Mouse (Mus musculus): ENCODE data around the gene Ikzf1. TPM values are rescaled to one million over a fixed set of nuclear protein-coding genes. Genes with fewer than 3 reads are reported as not detected.
A peak's percentile ranks its signal among the peaks of the same experiment; 100 is the strongest.

Gene Ikzf1
- total and polyA plus RNA-seq, 2 experiments, result 1.2 to 3.3 TPM

- no peaks in the 10 kb centered on the region for H3K36me3 ChIP-seq (ENCODE audit: control insufficient read depth, insufficient read depth, low read length)
- no peak for DNase-seq (ENCODE audit: extremely low read depth, low read depth, low spot score)
- WGBS, result 83% methylated on average over 1 of the region's 1 CpGs
Measured at GRCm38 (mm10) chr11:11765414-11765813, 80.6 kb downstream of the Ikzf1 start.

GRCm38 (mm10) chr11:11766105-11766504 is 81.3 kb downstream of the Ikzf1 start:
- no peak overlapping the region for H3K4me3 ChIP-seq (ENCODE audit: insufficient read depth, low read depth, low read length)
- H3K79me2 ChIP-seq (ENCODE audit: control insufficient read depth, insufficient read depth, low read length), result no peaks in the 10 kb centered on the region
- no peak overlapping the region for H3K9ac ChIP-seq (ENCODE audit: low read depth, low read length)
- H3K27me3 ChIP-seq (ENCODE audit: control insufficient read depth, insufficient read depth, low read length), result no peaks in the 10 kb centered on the region
- no peaks in the 10 kb centered on the region; the same call in 1 of the 2 replicates for H3K4me1 ChIP-seq (ENCODE audit: control insufficient read depth, insufficient read depth, low read length)
- H3K36me3 ChIP-seq (ENCODE audit: control insufficient read depth, insufficient read depth, low read length), result no peaks in the 10 kb centered on the region
- TF ChIP-seq POLR2A (IDR thresholded peaks at IDR 0.05; ENCODE audit: extremely low read depth, insufficient read depth, low read length) (no peak), CTCF (IDR thresholded peaks at IDR 0.05; ENCODE audit: low read depth, low read length) (no peak)
- 81% methylated on average over 1 of the region's 1 CpGs for WGBS
- DNase-seq (ENCODE audit: extremely low read depth, low read depth, low spot score), result peak; percentile 6
- no peak overlapping the region for H3K27ac ChIP-seq (replicated peaks; ENCODE audit: insufficient read depth, low read depth, low read length)

More at GRCm38 (mm10) chr11:11765414-11765813, 80.6 kb downstream of the Ikzf1 start:
- Histone ChIP-seq H3K4me1 (ENCODE audit: control insufficient read depth, insufficient read depth, low read length) (no peaks in the 10 kb centered on the region; the same call in 1 of the 2 replicates), H3K9ac (ENCODE audit: low read depth, low read length) (no peak overlapping the region), H3K27ac (replicated peaks; ENCODE audit: insufficient read depth, low read depth, low read length) (no peak overlapping the region), H3K4me3 (ENCODE audit: insufficient read depth, low read depth, low read length) (no peak overlapping the region), H3K27me3 (ENCODE audit: control insufficient read depth, insufficient read depth, low read length) (no peaks in the 10 kb centered on the region), H3K79me2 (ENCODE audit: control insufficient read depth, insufficient read depth, low read length) (no peaks in the 10 kb centered on the region)
- TF ChIP-seq POLR2A (IDR thresholded peaks at IDR 0.05; ENCODE audit: extremely low read depth, insufficient read depth, low read length) (no peak), CTCF (IDR thresholded peaks at IDR 0.05; ENCODE audit: low read depth, low read length) (no peak)

- no peak for DNase-seq (ENCODE audit: extremely low read depth, low read depth, low spot score)
- Histone ChIP-seq H3K36me3 (ENCODE audit: control insufficient read depth, insufficient read depth, low read length) (no peaks in the 10 kb centered on the region), H3K4me3 (ENCODE audit: insufficient read depth, low read depth, low read length) (no peak overlapping the region), H3K27me3 (ENCODE audit: control insufficient read depth, insufficient read depth, low read length) (no peaks in the 10 kb centered on the region), H3K79me2 (ENCODE audit: control insufficient read depth, insufficient read depth, low read length) (no peaks in the 10 kb centered on the region), H3K9ac (ENCODE audit: low read depth, low read length) (no peak overlapping the region), H3K27ac (replicated peaks; ENCODE audit: insufficient read depth, low read depth, low read length) (no peak overlapping the region), H3K4me1 (ENCODE audit: control insufficient read depth, insufficient read depth, low read length) (no peaks in the 10 kb centered on the region; the same call in 1 of the 2 replicates)
- TF ChIP-seq CTCF (IDR thresholded peaks at IDR 0.05; ENCODE audit: low read depth, low read length) (no peak), POLR2A (IDR thresholded peaks at IDR 0.05; ENCODE audit: extremely low read depth, insufficient read depth, low read length) (no peak)
Measured at GRCm38 (mm10) chr11:11766736-11767135, 81.9 kb downstream of the Ikzf1 start.

- no peak overlapping the region for H3K27ac ChIP-seq (replicated peaks; ENCODE audit: insufficient read depth, low read depth, low read length)
- H3K9ac ChIP-seq (ENCODE audit: low read depth, low read length), result no peak overlapping the region
- H3K4me1 ChIP-seq (ENCODE audit: control insufficient read depth, insufficient read depth, low read length), result no peaks in the 10 kb centered on the region; the same call in 1 of the 2 replicates
- no peaks in the 10 kb centered on the region for H3K36me3 ChIP-seq (ENCODE audit: control insufficient read depth, insufficient read depth, low read length)
- DNase-seq (ENCODE audit: extremely low read depth, low read depth, low spot score), result no peak
- no peak overlapping the region for H3K4me3 ChIP-seq (ENCODE audit: insufficient read depth, low read depth, low read length)
- H3K27me3 ChIP-seq (ENCODE audit: control insufficient read depth, insufficient read depth, low read length), result no peaks in the 10 kb centered on the region
- 76% methylated on average over 2 of the region's 2 CpGs for WGBS
- no peaks in the 10 kb centered on the region for H3K79me2 ChIP-seq (ENCODE audit: control insufficient read depth, insufficient read depth, low read length)
- no peak for TF ChIP-seq POLR2A (IDR thresholded peaks at IDR 0.05; ENCODE audit: extremely low read depth, insufficient read depth, low read length)
- TF ChIP-seq CTCF (IDR thresholded peaks at IDR 0.05; ENCODE audit: low read depth, low read length), result no peak
Measured at GRCm38 (mm10) chr11:11768057-11768456, 83.3 kb downstream of the Ikzf1 start.

- H3K79me2 ChIP-seq (ENCODE audit: control insufficient read depth, insufficient read depth, low read length), result no peaks in the 10 kb centered on the region
- 87% methylated on average over 20 of the region's 20 CpGs for WGBS
- H3K36me3 ChIP-seq (ENCODE audit: control insufficient read depth, insufficient read depth, low read length), result no peaks in the 10 kb centered on the region
- H3K9ac ChIP-seq (ENCODE audit: low read depth, low read length), result no peak overlapping the region
- TF ChIP-seq CTCF (IDR thresholded peaks at IDR 0.05; ENCODE audit: low read depth, low read length) (no peak), POLR2A (IDR thresholded peaks at IDR 0.05; ENCODE audit: extremely low read depth, insufficient read depth, low read length) (no peak)
- no peaks in the 10 kb centered on the region; the same call in 1 of the 2 replicates for H3K4me1 ChIP-seq (ENCODE audit: control insufficient read depth, insufficient read depth, low read length)
- DNase-seq (ENCODE audit: extremely low read depth, low read depth, low spot score), result no peak
- H3K4me3 ChIP-seq (ENCODE audit: insufficient read depth, low read depth, low read length), result no peak overlapping the region
- H3K27ac ChIP-seq (replicated peaks; ENCODE audit: insufficient read depth, low read depth, low read length), result no peak overlapping the region
- no peaks in the 10 kb centered on the region for H3K27me3 ChIP-seq (ENCODE audit: control insufficient read depth, insufficient read depth, low read length)
Measured at GRCm38 (mm10) chr11:11769281-11769680, 84.5 kb downstream of the Ikzf1 start.

- H3K9ac ChIP-seq (ENCODE audit: low read depth, low read length), result no peak overlapping the region
- no peak for TF ChIP-seq POLR2A (IDR thresholded peaks at IDR 0.05; ENCODE audit: extremely low read depth, insufficient read depth, low read length)
- TF ChIP-seq CTCF (IDR thresholded peaks at IDR 0.05; ENCODE audit: low read depth, low read length), result no peak
- no peak overlapping the region for H3K27ac ChIP-seq (replicated peaks; ENCODE audit: insufficient read depth, low read depth, low read length)
- no peak overlapping the region for H3K4me3 ChIP-seq (ENCODE audit: insufficient read depth, low read depth, low read length)
- no peak for DNase-seq (ENCODE audit: extremely low read depth, low read depth, low spot score)
- no peaks in the 10 kb centered on the region for H3K79me2 ChIP-seq (ENCODE audit: control insufficient read depth, insufficient read depth, low read length)
- no peaks in the 10 kb centered on the region for H3K4me1 ChIP-seq (ENCODE audit: control insufficient read depth, insufficient read depth, low read length)
- H3K27me3 ChIP-seq (ENCODE audit: control insufficient read depth, insufficient read depth, low read length), result no peaks in the 10 kb centered on the region
- WGBS, result 93% methylated on average over 3 of the region's 3 CpGs
- H3K36me3 ChIP-seq (ENCODE audit: control insufficient read depth, insufficient read depth, low read length), result no peaks in the 10 kb centered on the region
Measured at GRCm38 (mm10) chr11:11770691-11771090, 85.9 kb downstream of the Ikzf1 start.

All from liver, adult 2 months (tissue).